Mouse (Mus musculus): ENCODE data around the gene Ifit3. TPM values are rescaled to one million over a fixed set of nuclear protein-coding genes. Genes with fewer than 3 reads are reported as not detected.

The Ifit3 gene
- total RNA-seq, 2 experiments from 2014 or later: 5.4 to 6.3 TPM

Other genes starting within 250 kb of the Ifit3 start
- 1 to 10 TPM in 1 of 2 experiments, under 1 TPM in 1; 0.60 to 1.7 TPM for gene Ch25h, start 108.4 kb upstream of the Ifit3 start, total RNA-seq (2021)
- 100 to 1,000 TPM; 101 to 207 TPM for gene Lipa, start 56.1 kb upstream of the Ifit3 start, total RNA-seq (2021)
- gene Ifit2, start 32.8 kb upstream of the Ifit3 start, total RNA-seq (2021): 1 to 10 TPM; 2.8 to 4.3 TPM
- gene Ifit1bl1, start 18.4 kb downstream of the Ifit3 start, total RNA-seq (2021): under 1 TPM; 0.40 to 0.48 TPM
- 1 to 10 TPM; 1.9 to 2.5 TPM for gene Ifit3b, start 24.4 kb downstream of the Ifit3 start, total RNA-seq (2021)
- gene Ifit1bl2, start 57.2 kb downstream of the Ifit3 start, total RNA-seq (2021): under 1 TPM; 0.10 to 0.13 TPM
- 1 to 10 TPM; 5.1 to 6.7 TPM for gene Ifit1, start 57.3 kb downstream of the Ifit3 start, total RNA-seq (2021)
- gene Slc16a12, start 163.8 kb downstream of the Ifit3 start, total RNA-seq (2021): under 1 TPM; 0.33 to 0.54 TPM

Measured in adrenal gland, adult 18-20 months (tissue).